Mouse (Mus musculus) kidney, embryonic 16.5 days (tissue): ENCODE results near the gene Pcbp2. TPM values are rescaled to one million over a fixed set of nuclear protein-coding genes. Genes with fewer than 3 reads are reported as not detected.
A peak's percentile ranks its signal among the peaks of the same experiment; 100 is the strongest.

ENCODE experiments used
- ATAC-seq: fragments of 200-750 bp; cut with Nextera tagmentation; 2 replicates; pipeline ENCODE4 v1.8.0; 2017; ENCODE audit warnings: moderate TSS enrichment; ENCODE audit not compliant: low FRiP score, low TSS enrichment
- H3K27ac ChIP-seq: fragments of 300-500 bp; sonication (generic); 2 replicates; pipeline ENCODE4 v1.5.1; 2014; ENCODE audit warnings: low read length
- H3K27me3 ChIP-seq: fragments of 300-500 bp; sonication (generic); 2 replicates; pipeline ENCODE4 v1.6.1; 2014; ENCODE audit warnings: low read length, control low read depth, mixed read lengths; ENCODE audit not compliant: insufficient read depth
- H3K36me3 ChIP-seq: fragments of 300-500 bp; sonication (generic); 2 replicates; pipeline ENCODE4 v1.6.1; 2014; ENCODE audit warnings: low read length, control low read depth, mixed read lengths; ENCODE audit not compliant: insufficient read depth
- H3K4me1 ChIP-seq: fragments of 300-500 bp; sonication (generic); 2 replicates; pipeline ENCODE4 v1.6.1; 2014; ENCODE audit warnings: low read length, control low read depth, mixed read lengths; ENCODE audit not compliant: insufficient read depth
- H3K4me2 ChIP-seq: fragments of 300-500 bp; sonication (generic); replicated peaks from 2 replicates; pipeline ENCODE4 v1.6.1; 2014; ENCODE audit warnings: low read depth, low read length
- H3K4me3 ChIP-seq: fragments of 300-500 bp; sonication (generic); 2 replicates; pipeline ENCODE4 v1.5.1; 2014; ENCODE audit warnings: mild to moderate bottlenecking, low read length
- H3K9ac ChIP-seq: fragments of 300-500 bp; sonication (generic); replicated peaks from 2 replicates; pipeline ENCODE4 v1.6.1; 2014; ENCODE audit warnings: low read length
- H3K9me3 ChIP-seq: fragments of 300-500 bp; sonication (generic); 2 replicates; pipeline ENCODE4 v1.6.1; 2016; ENCODE audit warnings: low read length, control low read depth
- WGBS: fragments of 180-500 bp; shearing (Covaris S2); extraction: QIAGEN DNeasy Blood & Tissue Kit; methylation state at CpG from one replicate; pipeline ENCODE4 v1.1.7; 2014; 5-methylcytosine and 5-hydroxymethylcytosine counted together
- polyA plus RNA-seq: library from polyadenylated mRNA; unstranded; fragments of >200 nt; fragmentation: Nextera tagmentation; extraction: Ambion mirVana; gene quantifications from 2 replicates; pipeline ENCODE4 v1.2.1, GENCODE M21; 2015

Gene Pcbp2
- polyA plus RNA-seq, 1 experiment from 2014 or later, result 212 TPM

DNA sequence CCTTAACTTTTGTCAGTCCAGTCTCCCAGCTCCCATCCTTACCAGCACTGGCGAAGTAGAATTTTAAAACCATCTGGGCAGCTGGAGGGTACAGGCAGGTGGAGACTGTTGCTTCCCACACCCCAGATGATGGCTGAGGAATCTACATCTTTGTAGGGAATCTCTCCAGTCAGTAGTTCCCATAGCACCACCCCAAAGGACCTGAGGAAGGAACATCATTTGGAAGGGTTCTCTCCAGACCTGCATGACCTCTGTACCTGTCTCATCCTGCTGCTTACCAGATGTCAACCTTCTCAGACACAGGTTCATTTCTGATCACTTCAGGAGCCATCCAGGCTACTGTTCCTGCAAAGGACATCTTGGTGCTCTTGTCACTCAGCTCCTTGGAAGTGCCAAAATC lies 33.1 kb downstream of the Pcbp2 start, which contains the start of gene Gm10337:
TSS of gene Gm10337 (plus strand) at position 276 of the 400 bp plus-strand sequence.
- H3K4me3 ChIP-seq, result no peak within 1 kb of the TSS

DNA sequence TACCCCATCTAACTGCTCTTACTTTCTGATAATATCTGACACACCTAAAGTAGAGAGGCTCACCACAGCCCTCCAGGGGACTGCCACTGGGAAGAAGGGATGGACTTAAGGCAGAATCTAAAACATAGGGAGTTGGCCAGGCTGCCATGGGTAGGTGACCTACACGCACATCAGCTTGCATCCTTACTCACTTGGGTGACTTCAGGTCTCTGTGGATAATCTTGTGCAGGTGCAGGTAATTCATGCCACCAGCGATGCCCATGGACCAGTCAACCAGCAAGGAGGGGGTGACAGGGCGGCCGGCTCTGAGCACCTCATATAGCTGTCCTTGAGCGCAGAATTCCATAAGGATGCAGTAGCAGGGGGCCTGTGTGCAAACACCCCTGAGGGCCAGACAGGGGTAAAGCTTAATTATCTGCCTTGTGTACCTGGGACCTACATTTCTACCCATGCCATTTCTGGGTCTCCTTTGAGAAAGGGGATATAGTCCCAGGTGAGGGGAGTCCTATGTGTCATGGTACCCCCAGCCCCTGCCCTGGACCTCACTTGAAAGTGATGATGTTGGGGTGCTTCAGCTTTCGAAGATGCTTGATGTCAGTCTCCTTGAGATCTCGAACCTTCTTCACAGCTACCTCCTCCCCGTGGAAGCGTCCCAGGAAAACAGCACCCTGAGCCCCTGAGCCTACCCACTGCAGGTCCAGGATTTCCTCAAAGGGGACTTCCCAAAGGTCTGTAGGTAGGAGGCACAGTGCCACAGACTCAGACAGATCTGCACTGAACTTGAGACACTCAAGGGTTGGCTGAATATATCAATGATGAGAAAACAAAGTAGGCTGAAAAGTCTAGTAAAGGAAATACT lies 33.8 kb downstream of the Pcbp2 start:
- Histone ChIP-seq H3K36me3 (peaks cover 58% of the 10 kb centered on the region), H3K9me3 (no peaks in the 10 kb centered on the region), H3K9ac (no peak overlapping the region), H3K4me3 (no peak overlapping the region), H3K4me2 (no peak overlapping the region), H3K4me1 (peaks cover 28% of the 10 kb centered on the region), H3K27me3 (no peaks in the 10 kb centered on the region), H3K27ac (no peak overlapping the region)
- WGBS, result 91% methylated on average over 9 of the region's 9 CpGs
- no peak for ATAC-seq

More for the DNA sequence above, 33.1 kb downstream of the Pcbp2 start, which contains the start of gene Gm10337:
- no peak for ATAC-seq
- H3K9me3 ChIP-seq, result no peaks in the 10 kb centered on the region
- H3K9ac ChIP-seq, result no peak within 1 kb of the TSS
- 90% methylated on average over 1 of the region's 1 CpGs for WGBS
- no peak within 1 kb of the TSS for H3K4me2 ChIP-seq
- no peaks in the 10 kb centered on the region for H3K27me3 ChIP-seq
- no peak within 1 kb of the TSS for H3K27ac ChIP-seq
- H3K4me1 ChIP-seq, result peaks cover 28% of the 10 kb centered on the region
- peaks cover 62% of the 10 kb centered on the region for H3K36me3 ChIP-seq

DNA sequence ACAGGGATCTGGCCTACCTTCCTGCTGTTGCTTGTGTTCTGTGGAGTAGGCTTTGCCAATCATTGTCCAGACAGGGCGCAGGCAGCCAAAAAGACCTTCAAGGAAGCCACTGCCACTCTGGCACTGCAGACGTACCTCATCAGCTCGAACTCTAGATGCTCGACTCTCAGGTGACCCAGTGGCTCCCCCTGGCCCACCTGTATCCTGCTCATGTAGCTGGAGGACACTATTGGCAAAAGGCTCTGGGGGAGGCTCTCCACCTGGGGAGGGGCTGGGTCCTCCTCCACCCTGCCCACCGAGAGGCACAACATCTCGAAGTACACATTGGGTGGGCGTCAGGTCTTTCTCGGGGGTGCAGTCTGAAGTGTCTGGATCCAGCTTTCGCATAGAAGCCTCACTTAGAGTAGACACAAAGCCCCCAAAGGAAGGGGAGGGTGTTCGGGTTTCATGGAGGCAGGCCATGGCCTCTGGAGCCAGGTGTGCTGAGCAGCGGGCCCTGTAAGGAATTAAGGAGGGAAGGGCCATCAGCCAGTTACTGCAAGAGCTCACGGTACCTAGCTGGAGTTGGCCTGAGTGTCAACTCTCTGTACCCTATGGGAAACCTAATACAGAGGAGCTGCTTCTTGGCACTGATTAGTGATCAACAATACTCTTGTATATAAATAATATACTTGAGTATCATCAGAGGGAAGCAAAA lies 34.9 kb downstream of the Pcbp2 start:
- Histone ChIP-seq H3K4me3 (no peak overlapping the region), H3K27me3 (no peaks in the 10 kb centered on the region), H3K36me3 (peaks cover 49% of the 10 kb centered on the region), H3K4me2 (no peak overlapping the region), H3K9ac (no peak overlapping the region), H3K4me1 (peaks cover 37% of the 10 kb centered on the region), H3K9me3 (no peaks in the 10 kb centered on the region), H3K27ac (no peak overlapping the region)
- no peak for ATAC-seq
- WGBS, result 72% methylated on average over 12 of the region's 12 CpGs

DNA sequence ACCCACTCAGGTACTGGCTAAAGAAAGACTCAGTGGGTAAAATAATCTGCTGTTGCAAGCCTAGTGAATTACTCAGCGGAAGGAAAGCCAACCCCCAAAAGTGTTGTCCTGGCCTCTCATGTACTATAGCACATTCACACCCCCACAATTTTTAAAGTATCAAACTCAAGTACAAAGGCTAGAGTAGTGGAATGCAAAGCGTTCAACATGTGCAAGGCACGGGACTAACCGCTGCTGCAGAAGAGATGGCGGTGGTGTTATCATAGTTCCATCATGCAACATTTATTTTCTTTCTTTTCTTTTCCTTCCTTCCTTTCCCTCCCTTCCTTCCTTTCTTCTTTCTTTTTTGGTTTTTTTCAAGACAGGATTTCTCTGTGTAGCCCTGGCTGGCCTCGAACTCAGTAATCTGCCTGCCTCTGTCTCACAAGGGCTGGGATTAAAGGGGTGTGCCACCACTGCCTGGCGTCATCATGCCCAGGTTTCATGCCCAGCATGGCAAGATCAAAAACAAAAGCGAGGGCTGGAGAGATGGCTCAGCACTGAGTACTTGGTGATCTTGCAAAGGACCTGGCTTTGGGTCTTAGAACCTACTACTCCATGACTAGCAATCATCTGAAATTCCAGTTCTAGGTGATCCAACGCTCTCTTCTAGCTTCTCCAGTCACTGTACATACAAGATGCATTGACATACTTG lies 35.6 kb downstream of the Pcbp2 start:
- WGBS, result 75% methylated on average over 9 of the region's 9 CpGs
- Histone ChIP-seq H3K9ac (no peak overlapping the region), H3K4me2 (no peak overlapping the region), H3K9me3 (no peaks in the 10 kb centered on the region), H3K4me3 (no peak overlapping the region), H3K36me3 (peaks cover 42% of the 10 kb centered on the region), H3K27me3 (no peaks in the 10 kb centered on the region), H3K27ac (0 out of 2 replicates have a peak overlapping the region, but pooled peaks have one; percentile 10), H3K4me1 (peaks cover 41% of the 10 kb centered on the region)
- no peak for ATAC-seq

DNA sequence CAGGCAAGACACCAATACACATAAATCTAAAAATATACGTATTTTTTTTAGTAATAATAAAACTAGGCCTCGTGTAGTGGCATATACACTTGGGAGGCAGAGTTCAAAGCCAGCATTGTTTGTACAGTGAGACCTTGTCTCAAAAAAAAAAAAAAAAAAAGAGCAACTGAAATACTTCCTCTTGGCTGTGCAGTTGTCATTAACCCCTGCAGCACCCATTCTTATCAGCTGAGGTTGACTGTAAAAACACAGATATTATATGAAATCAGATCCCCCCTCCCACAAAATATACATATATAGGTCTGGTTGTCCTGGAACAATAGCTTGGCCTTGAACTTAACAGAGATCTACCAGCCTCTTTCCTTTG lies 36.1 kb downstream of the Pcbp2 start:
- 0 out of 2 replicates have a peak overlapping the region, but pooled peaks have one; percentile 10 for H3K27ac ChIP-seq

DNA sequence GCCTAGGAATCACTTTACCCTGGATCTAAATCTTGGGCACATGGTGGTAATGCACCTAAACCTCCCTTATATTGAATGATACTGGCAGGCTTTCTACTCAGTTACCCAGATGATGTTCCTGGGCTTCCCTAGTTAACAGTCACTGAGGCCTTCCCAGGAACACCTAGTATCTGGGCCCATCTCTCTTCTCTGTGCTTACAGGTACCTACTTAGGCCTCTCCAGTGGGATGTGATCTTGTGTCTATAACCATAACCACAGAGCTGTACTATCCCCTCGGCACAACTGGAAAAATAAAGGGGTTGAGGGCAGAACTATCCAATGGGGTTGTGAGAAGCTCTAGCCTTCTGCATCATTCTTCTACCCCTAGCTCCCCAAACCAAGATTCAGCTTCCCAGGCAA lies 36.5 kb downstream of the Pcbp2 start:
- WGBS, result 88% methylated on average over 1 of the region's 1 CpGs
- no peak overlapping the region for H3K9ac ChIP-seq
- peaks cover 45% of the 10 kb centered on the region for H3K4me1 ChIP-seq
- H3K4me2 ChIP-seq, result no peak overlapping the region
- H3K36me3 ChIP-seq, result peaks cover 32% of the 10 kb centered on the region
- H3K27ac ChIP-seq, result no peak overlapping the region
- H3K27me3 ChIP-seq, result no peaks in the 10 kb centered on the region
- ATAC-seq, result no peak
- H3K4me3 ChIP-seq, result no peak overlapping the region
- H3K9me3 ChIP-seq, result no peaks in the 10 kb centered on the region

More for the DNA sequence above, 36.1 kb downstream of the Pcbp2 start:
- H3K4me1 ChIP-seq, result peaks cover 45% of the 10 kb centered on the region
- no peaks in the 10 kb centered on the region for H3K27me3 ChIP-seq
- H3K4me3 ChIP-seq, result no peak overlapping the region
- peaks cover 37% of the 10 kb centered on the region for H3K36me3 ChIP-seq
- no peak overlapping the region for H3K9ac ChIP-seq
- 15% methylated on average over 2 of the region's 2 CpGs for WGBS
- H3K4me2 ChIP-seq, result no peak overlapping the region
- no peaks in the 10 kb centered on the region for H3K9me3 ChIP-seq
- ATAC-seq, result no peak

DNA sequence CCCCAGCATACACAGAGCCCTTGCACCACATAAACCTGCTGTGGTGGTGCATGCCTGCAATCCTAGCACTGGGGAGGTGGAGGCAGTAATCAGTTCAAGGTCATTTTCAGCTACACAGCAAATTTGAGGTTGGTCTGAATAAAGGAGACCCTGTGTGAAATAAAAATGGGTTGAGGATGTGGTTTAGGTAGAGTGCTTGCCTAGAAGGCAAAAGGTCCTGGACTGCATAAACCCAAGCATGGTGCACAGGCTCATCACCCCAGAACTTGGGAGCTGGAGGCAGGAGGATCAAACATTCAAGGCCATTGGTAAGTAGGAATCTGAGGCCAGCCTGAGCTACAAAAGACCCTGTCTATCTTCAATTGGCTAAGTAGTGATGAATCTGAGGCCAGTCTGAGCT lies 37.2 kb downstream of the Pcbp2 start:
- Histone ChIP-seq H3K9me3 (no peaks in the 10 kb centered on the region), H3K4me1 (peaks cover 50% of the 10 kb centered on the region), H3K4me3 (no peak overlapping the region), H3K27me3 (no peaks in the 10 kb centered on the region), H3K9ac (no peak overlapping the region), H3K36me3 (peaks cover 26% of the 10 kb centered on the region; the same call in 1 of the 2 replicates), H3K27ac (no peak overlapping the region), H3K4me2 (no peak overlapping the region)
- ATAC-seq, result no peak

DNA sequence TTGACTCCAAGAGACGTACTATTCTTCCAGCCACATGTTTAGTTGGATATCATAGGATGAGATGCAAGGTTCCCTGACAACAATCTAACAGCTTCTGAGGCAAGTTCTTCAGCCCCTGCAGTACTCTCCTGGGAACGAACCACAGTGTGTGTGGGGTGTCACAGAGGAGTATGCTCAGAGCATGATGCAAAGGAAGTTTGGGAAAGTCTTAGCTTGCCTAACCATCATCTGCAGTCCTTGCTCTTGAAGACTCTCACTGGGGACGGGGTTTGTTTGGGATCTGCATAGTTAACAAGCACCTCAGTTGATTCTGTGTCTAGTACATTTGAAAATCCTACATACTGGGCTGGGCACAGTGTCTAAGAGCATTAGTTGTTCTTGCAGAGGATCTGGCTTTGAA lies 38.0 kb downstream of the Pcbp2 start:
- H3K4me3 ChIP-seq, result no peak overlapping the region
- H3K4me1 ChIP-seq, result peaks cover 54% of the 10 kb centered on the region
- no peak overlapping the region for H3K4me2 ChIP-seq
- no peak overlapping the region for H3K27ac ChIP-seq
- H3K36me3 ChIP-seq, result peaks cover 18% of the 10 kb centered on the region; the same call in 1 of the 2 replicates
- no peaks in the 10 kb centered on the region for H3K27me3 ChIP-seq
- H3K9me3 ChIP-seq, result no peaks in the 10 kb centered on the region
- H3K9ac ChIP-seq, result no peak overlapping the region
- 89% methylated on average over 3 of the region's 3 CpGs for WGBS
- no peak for ATAC-seq

DNA sequence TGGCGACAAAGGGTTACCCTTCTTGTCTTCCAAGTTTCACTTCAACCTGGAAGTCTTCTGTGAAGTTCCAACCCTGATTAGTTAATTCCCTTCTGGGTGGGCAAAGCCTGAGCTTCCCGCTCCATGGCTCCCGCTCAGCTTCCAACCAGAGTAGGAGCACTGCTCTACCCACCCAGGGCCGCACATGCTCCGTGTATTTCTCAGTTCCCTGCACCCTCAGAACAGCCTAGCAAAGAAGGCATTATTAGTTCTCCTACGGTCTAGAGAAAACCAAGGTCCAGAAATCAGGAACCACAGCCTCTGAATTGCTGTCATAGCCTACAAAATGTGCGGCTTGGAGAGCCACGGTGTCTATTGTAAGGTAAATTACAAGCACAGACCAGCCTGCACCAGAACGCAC lies 39.8 kb downstream of the Pcbp2 start:
- Histone ChIP-seq H3K9me3 (no peaks in the 10 kb centered on the region), H3K4me1 (peaks cover 52% of the 10 kb centered on the region), H3K4me3 (peak overlapping the region; percentile 75), H3K27me3 (no peaks in the 10 kb centered on the region), H3K4me2 (peak overlapping the region; percentile 82), H3K27ac (peak overlapping the region; percentile 82), H3K36me3 (peaks cover 2% of the 10 kb centered on the region; the same call in 1 of the 2 replicates), H3K9ac (peak overlapping the region; percentile 75)
- 5% methylated on average over 9 of the region's 9 CpGs for WGBS
- ATAC-seq, result peak; percentile 50
